Mouse (Mus musculus) neural tube, embryonic 11.5 days (tissue): ENCODE measurements around the gene Wdtc1. TPM values are rescaled to one million over a fixed set of nuclear protein-coding genes. Genes with fewer than 3 reads are reported as not detected.

Experiments
- ATAC-seq: fragments of 200-750 bp; cut with Nextera tagmentation; 2 replicates; pipeline ENCODE4 v1.8.0; 2017; ENCODE audit warnings: moderate number of reproducible peaks, mild to moderate bottlenecking, moderate TSS enrichment, moderate library complexity; ENCODE audit not compliant: insufficient read depth, low FRiP score, low TSS enrichment
- DNase-seq: peaks from one replicate; pipeline ENCODE4 v3.0.0-alpha.2; 2015; ENCODE audit warnings: low spot score
- H3K27ac ChIP-seq: fragments of 300-500 bp; sonication (generic); 2 replicates; pipeline ENCODE4 v1.5.1; 2014; ENCODE audit warnings: low read depth, mild to moderate bottlenecking, low read length
- H3K27me3 ChIP-seq: fragments of 300-500 bp; sonication (generic); 2 replicates; pipeline ENCODE4 v1.6.1; 2014; ENCODE audit warnings: mild to moderate bottlenecking, low read length, mixed read lengths; ENCODE audit not compliant: control insufficient read depth, insufficient read depth
- H3K36me3 ChIP-seq: fragments of 300-500 bp; sonication (generic); 2 replicates; pipeline ENCODE4 v1.6.1; 2014; ENCODE audit warnings: mild to moderate bottlenecking, low read length, moderate library complexity, mixed read lengths; ENCODE audit not compliant: control insufficient read depth, insufficient read depth
- H3K4me1 ChIP-seq: fragments of 300-500 bp; sonication (generic); 2 replicates; pipeline ENCODE4 v1.6.1; 2014; ENCODE audit warnings: low read length, mixed read lengths; ENCODE audit not compliant: control insufficient read depth, insufficient read depth
- H3K4me2 ChIP-seq: fragments of 300-500 bp; sonication (generic); 2 replicates; pipeline ENCODE4 v1.6.1; 2014; ENCODE audit warnings: low read depth, mild to moderate bottlenecking, moderate library complexity
- H3K4me3 ChIP-seq: fragments of 300-500 bp; sonication (generic); 2 replicates; pipeline ENCODE4 v1.5.1; 2014; ENCODE audit warnings: low read depth, low read length
- H3K9ac ChIP-seq: fragments of 300-500 bp; sonication (generic); 2 replicates; pipeline ENCODE4 v1.6.1; 2014; ENCODE audit warnings: mild to moderate bottlenecking, low read length
- H3K9me3 ChIP-seq: fragments of 300-500 bp; sonication (generic); 2 replicates; pipeline ENCODE4 v1.6.1; 2016; ENCODE audit warnings: low read length; ENCODE audit not compliant: control insufficient read depth
- WGBS: fragments of 180-500 bp; shearing (Covaris S2); extraction: QIAGEN DNeasy Blood & Tissue Kit; methylation state at CpG from one replicate; pipeline ENCODE4 v1.1.7; 2014; 5-methylcytosine and 5-hydroxymethylcytosine counted together
- polyA plus RNA-seq: library from polyadenylated mRNA; unstranded; fragments of >200 nt; fragmentation: Nextera tagmentation; extraction: Ambion mirVana; gene quantifications from 2 replicates; pipeline ENCODE4 v1.2.1, GENCODE M21; 2014

Gene Wdtc1
- polyA plus RNA-seq, 1 experiment from 2014 or later = 27.0 TPM

GRCm38 (mm10) chr4:133263756-133264155 lies 89.5 kb downstream of the Wdtc1 start:
- Histone ChIP-seq H3K4me1 (no peaks in the 10 kb centered on the region), H3K4me3 (no peak overlapping the region), H3K4me2 (no peak overlapping the region), H3K27ac (no peak overlapping the region), H3K9me3 (no peaks in the 10 kb centered on the region), H3K36me3 (peaks cover 31% of the 10 kb centered on the region), H3K9ac (no peak overlapping the region), H3K27me3 (no peaks in the 10 kb centered on the region)
- no peak for ATAC-seq
- no peak for DNase-seq
- 93% methylated on average over 5 of the region's 5 CpGs for WGBS

GRCm38 (mm10) chr4:133262882-133263281 lies 90.4 kb downstream of the Wdtc1 start, which contains the start of gene Sytl1:
Sytl1 (minus strand) TSS chr4:133263113.
- Histone ChIP-seq H3K4me1 (no peaks in the 10 kb centered on the region), H3K27me3 (no peaks in the 10 kb centered on the region), H3K27ac (no peak within 1 kb of the TSS), H3K4me3 (no peak within 1 kb of the TSS), H3K36me3 (peaks cover 25% of the 10 kb centered on the region), H3K4me2 (no peak within 1 kb of the TSS), H3K9ac (no peak within 1 kb of the TSS), H3K9me3 (no peaks in the 10 kb centered on the region)
- 47% methylated on average over 7 of the region's 7 CpGs for WGBS
- DNase-seq (no peak), ATAC-seq (no peak)

GRCm38 (mm10) chr4:133262375-133262765 lies 90.9 kb downstream of the Wdtc1 start:
- no peak for ATAC-seq
- H3K36me3 ChIP-seq = peaks cover 23% of the 10 kb centered on the region
- no peak overlapping the region for H3K27ac ChIP-seq
- H3K4me3 ChIP-seq = no peak overlapping the region
- no peak overlapping the region for H3K4me2 ChIP-seq
- no peak overlapping the region for H3K9ac ChIP-seq
- H3K4me1 ChIP-seq = no peaks in the 10 kb centered on the region
- H3K9me3 ChIP-seq = no peaks in the 10 kb centered on the region
- no peak for DNase-seq
- 62% methylated on average over 7 of the region's 7 CpGs for WGBS
- H3K27me3 ChIP-seq = no peaks in the 10 kb centered on the region

- Histone ChIP-seq H3K4me3 (no peak overlapping the region), H3K9me3 (no peaks in the 10 kb centered on the region), H3K36me3 (peaks cover 23% of the 10 kb centered on the region), H3K4me2 (no peak overlapping the region), H3K27ac (no peak overlapping the region), H3K9ac (no peak overlapping the region), H3K4me1 (no peaks in the 10 kb centered on the region), H3K27me3 (0 out of 2 replicates have a peak, but pooled peaks cover 5% of the 10 kb centered on the region)
- ATAC-seq (no peak), DNase-seq (no peak)
- WGBS = 46% methylated on average over 10 of the region's 10 CpGs
Observed at GRCm38 (mm10) chr4:133261641-133262374, 91.5 kb downstream of the Wdtc1 start.

GRCm38 (mm10) chr4:133257798-133258408 lies 95.4 kb downstream of the Wdtc1 start:
- no peak overlapping the region for H3K9ac ChIP-seq
- 80% methylated on average over 12 of the region's 12 CpGs for WGBS
- no peak overlapping the region for H3K27ac ChIP-seq
- H3K9me3 ChIP-seq = no peaks in the 10 kb centered on the region
- H3K4me1 ChIP-seq = no peaks in the 10 kb centered on the region
- no peak overlapping the region for H3K4me2 ChIP-seq
- peaks cover 16% of the 10 kb centered on the region; the same call in 1 of the 2 replicates for H3K27me3 ChIP-seq
- H3K36me3 ChIP-seq = no peaks in the 10 kb centered on the region
- ATAC-seq = no peak
- no peak for DNase-seq
- no peak overlapping the region for H3K4me3 ChIP-seq

- H3K9me3 ChIP-seq = no peaks in the 10 kb centered on the region
- 45% methylated on average over 11 of the region's 12 CpGs for WGBS
- H3K4me3 ChIP-seq = no peak overlapping the region
- DNase-seq (no peak), ATAC-seq (no peak)
- no peak overlapping the region for H3K9ac ChIP-seq
- no peaks in the 10 kb centered on the region for H3K4me1 ChIP-seq
- H3K27me3 ChIP-seq = peaks cover 16% of the 10 kb centered on the region; the same call in 1 of the 2 replicates
- H3K36me3 ChIP-seq = no peaks in the 10 kb centered on the region
- no peak overlapping the region for H3K4me2 ChIP-seq
- H3K27ac ChIP-seq = no peak overlapping the region
Observed at GRCm38 (mm10) chr4:133257230-133257629, 96.1 kb downstream of the Wdtc1 start.

GRCm38 (mm10) chr4:133256820-133257219 lies 96.5 kb downstream of the Wdtc1 start:
- Histone ChIP-seq H3K9me3 (no peaks in the 10 kb centered on the region), H3K27ac (no peak overlapping the region), H3K27me3 (peaks cover 19% of the 10 kb centered on the region), H3K4me1 (no peaks in the 10 kb centered on the region), H3K9ac (no peak overlapping the region), H3K36me3 (no peaks in the 10 kb centered on the region), H3K4me3 (no peak overlapping the region), H3K4me2 (no peak overlapping the region)
- DNase-seq = no peak
- 19% methylated on average over 24 of the region's 24 CpGs for WGBS
- ATAC-seq = no peak

GRCm38 (mm10) chr4:133255392-133255791 lies 97.9 kb downstream of the Wdtc1 start:
- WGBS = 63% methylated on average over 6 of the region's 6 CpGs
- Histone ChIP-seq H3K4me2 (no peak overlapping the region), H3K27me3 (peaks cover 27% of the 10 kb centered on the region), H3K9ac (no peak overlapping the region), H3K27ac (no peak overlapping the region), H3K9me3 (no peaks in the 10 kb centered on the region), H3K4me1 (no peaks in the 10 kb centered on the region), H3K4me3 (no peak overlapping the region), H3K36me3 (no peaks in the 10 kb centered on the region)
- ATAC-seq = no peak
- DNase-seq = no peak

GRCm38 (mm10) chr4:133253412-133253811 lies 99.9 kb downstream of the Wdtc1 start:
- DNase-seq = no peak
- no peak overlapping the region for H3K4me3 ChIP-seq
- ATAC-seq = no peak
- WGBS = 43% methylated on average over 12 of the region's 12 CpGs
- H3K4me2 ChIP-seq = no peak overlapping the region
- H3K36me3 ChIP-seq = no peaks in the 10 kb centered on the region
- H3K9ac ChIP-seq = no peak overlapping the region
- no peaks in the 10 kb centered on the region for H3K9me3 ChIP-seq
- H3K27me3 ChIP-seq = peaks cover 30% of the 10 kb centered on the region
- H3K27ac ChIP-seq = no peak overlapping the region
- no peaks in the 10 kb centered on the region for H3K4me1 ChIP-seq
